Mouse (Mus musculus) liver, postnatal 0 days (tissue): ENCODE measurements around the gene Rad54l.

Experiments used
- CTCF ChIP-seq: sonication (generic); IDR thresholded peaks from 2 replicates; pipeline ENCODE4 v1.5.1; 2016; ENCODE audit warnings: antibody characterized with exemption, low read depth
- EP300 ChIP-seq: IDR thresholded peaks from 2 replicates; pipeline ENCODE4 v1.6.1; 2016; ENCODE audit warnings: antibody characterized with exemption, low read depth, mild to moderate bottlenecking

DNA sequence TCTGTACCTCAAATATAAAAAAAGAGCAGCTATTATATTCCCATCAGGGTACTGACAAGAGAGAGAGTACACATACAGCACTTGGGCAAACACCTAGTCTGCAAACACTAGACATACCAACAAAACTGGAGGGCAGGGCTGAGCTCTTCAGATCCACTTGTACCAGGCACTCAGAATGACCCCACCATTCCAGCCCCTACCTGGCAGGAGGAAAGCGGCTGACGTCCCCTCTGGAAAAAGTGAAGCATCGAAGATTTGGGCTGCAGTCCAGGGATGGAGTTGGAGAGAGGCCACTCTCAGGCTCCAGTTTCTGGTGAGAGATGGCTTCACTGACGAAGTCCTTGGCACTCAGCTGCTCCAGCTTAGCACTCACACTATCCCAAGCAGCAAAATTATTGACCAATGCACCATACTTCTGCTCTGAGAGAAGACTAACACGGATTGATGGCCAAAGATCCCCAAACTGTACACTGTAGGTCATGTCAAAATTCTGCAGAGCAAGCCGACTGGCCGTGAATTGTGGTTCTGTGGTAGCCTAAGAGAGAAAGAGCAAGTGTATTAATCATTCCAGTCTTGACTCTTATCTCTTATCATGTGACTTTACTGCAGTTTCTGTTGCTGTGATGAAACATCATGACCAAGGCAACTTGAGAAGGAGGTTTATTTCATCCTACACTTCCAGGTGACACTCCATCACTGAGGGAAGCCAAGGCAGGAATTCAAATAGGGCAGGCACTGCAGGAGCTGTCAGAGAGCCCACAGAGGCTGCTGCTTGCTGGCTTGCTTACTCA is 75.2 kb downstream of the Rad54l start:
- TF ChIP-seq CTCF = no peak
- TF ChIP-seq EP300 = no peak
